Comparison of ENCODE assay signal across 9 mouse cellular contexts in the genomic region with DNA sequence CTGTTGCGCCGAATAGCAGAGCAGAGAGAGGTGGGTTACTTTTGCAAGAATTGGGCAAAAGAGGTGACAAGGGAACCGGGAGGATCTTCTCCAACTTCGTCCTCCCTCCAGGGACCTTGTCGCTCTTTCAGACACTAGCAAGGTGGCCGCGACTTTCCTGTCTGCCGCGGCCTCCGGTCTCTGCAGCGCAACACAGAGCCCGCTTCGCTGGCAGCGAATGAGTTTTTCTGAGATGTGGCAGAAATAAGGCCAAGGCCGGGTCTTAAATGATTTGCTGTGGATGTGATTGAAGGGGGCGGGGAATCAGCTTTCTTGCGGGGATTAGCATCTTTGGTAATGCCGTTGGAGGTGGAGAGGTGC. TPM values are rescaled to one million over a fixed set of nuclear protein-coding genes. Genes with fewer than 3 reads are reported as not detected.
DNase-seq lines count a peak whose midpoint lies in the region; ATAC-seq lines count a peak whose summit lies in the region.
"Had no signal": no experiment of that assay in that cellular context is flagged by ENCODE, and none has a peak within 500 bp of the region (broad histone marks: within the 10 kb centered on the region; RNA-seq: fewer than 3 reads in every experiment).

No protein-coding gene starts in this region.

- no peak overlapping the region for H3K27ac ChIP-seq in brown adipose tissue, adult 24 weeks (replicated peaks; ENCODE audit: low read depth, low read length)
- H3K27ac ChIP-seq in heart, embryonic 14.5 days (replicated peaks in 1 of 2; ENCODE audit: control insufficient read depth in 1 of 2, insufficient read depth in 1 of 2, low read depth in 2 of 2, low read length in 2 of 2), result peak overlapping the region in 1 of 2 experiments; percentile 81; a peak in 1 of 4 replicates
- H3K27ac ChIP-seq in limb, embryonic 15.5 days, result peak overlapping the region; percentile 76

- H3K4me1 ChIP-seq in brown adipose tissue, adult 24 weeks (ENCODE audit: control insufficient read depth, insufficient read depth, insufficient read length, low read length), result no peaks in the 10 kb centered on the region
- peaks cover 10 to 22% of the 10 kb centered on the region in 2 experiments for H3K4me1 ChIP-seq in heart, embryonic 14.5 days (ENCODE audit: control insufficient read depth in 2 of 2, insufficient read depth in 2 of 2, low read length in 2 of 2)
- H3K4me1 ChIP-seq in limb, embryonic 15.5 days, result peaks cover 28% of the 10 kb centered on the region

- peaks cover 14% of the 10 kb centered on the region; the same call in 1 of the 2 replicates for H3K36me3 ChIP-seq in heart, embryonic 14.5 days (ENCODE audit: control insufficient read depth, insufficient read depth, low read length)
- H3K36me3 ChIP-seq in limb, embryonic 15.5 days, result peaks cover 12% of the 10 kb centered on the region
- no peaks in the 10 kb centered on the region for H3K36me3 ChIP-seq in splenic B cell, adult 2 months (ENCODE audit: control insufficient read depth, insufficient read depth, low read length, poor library complexity, severe bottlenecking)

- H3K27me3 ChIP-seq in heart, embryonic 14.5 days (ENCODE audit: control insufficient read depth, insufficient read depth, low read length), result no peaks in the 10 kb centered on the region
- H3K27me3 ChIP-seq in limb, embryonic 15.5 days, result no peaks in the 10 kb centered on the region
- H3K27me3 ChIP-seq in splenic B cell, adult 2 months (ENCODE audit: control insufficient read depth, insufficient read depth, low read length, poor library complexity, severe bottlenecking), result no peaks in the 10 kb centered on the region

- peak overlapping the region; percentile 91 for H3K4me2 ChIP-seq in heart, embryonic 14.5 days (ENCODE audit: low read length)
- peak overlapping the region; percentile 94 for H3K4me2 ChIP-seq in limb, embryonic 15.5 days

- peak; percentile 47 for DNase-seq in embryo, embryonic 10 days (ENCODE audit: low spot score)
- DNase-seq in embryo, embryonic 9.5 days (ENCODE audit: extremely low spot score), result no peak
- peak; percentile 41 for DNase-seq in A20 (ENCODE audit: low read depth, low spot score)
- DNase-seq in splenic B cell, adult 2 months (ENCODE audit: low read depth, low spot score), result peak; percentile 18

- WGBS in heart, embryonic 14.5 days, result under 1% methylated on average over 18 of the region's 18 CpGs
- 1% methylated on average over 18 of the region's 18 CpGs for WGBS in limb, embryonic 15.5 days

- peak overlapping the region; percentile 88 for H3K4me3 ChIP-seq in brown adipose tissue, adult 24 weeks (ENCODE audit: insufficient read depth, low read depth, low read length)
- H3K4me3 ChIP-seq in heart, embryonic 14.5 days (ENCODE audit: control insufficient read depth in 1 of 2, insufficient read depth in 1 of 2, low read depth in 1 of 2, low read length in 2 of 2), result peak overlapping the region; percentile 85
- peak overlapping the region; percentile 96 for H3K4me3 ChIP-seq in limb, embryonic 15.5 days

- peak overlapping the region; percentile 93 for H3K9ac ChIP-seq in heart, embryonic 14.5 days (ENCODE audit: low read length)
- H3K9ac ChIP-seq in limb, embryonic 15.5 days, result peak overlapping the region; percentile 95

- no peak for ATAC-seq in heart, embryonic 14.5 days (ENCODE audit: insufficient number of reproducible peaks, insufficient read depth, low FRiP score, low read depth)
- no peak for ATAC-seq in limb, embryonic 15.5 days (ENCODE audit: insufficient number of reproducible peaks, low FRiP score, low TSS enrichment, low read depth)
- ATAC-seq in monocyte, adult 5-6 weeks (replicated peaks; ENCODE audit: insufficient number of reproducible peaks, low FRiP score, low TSS enrichment, poor library complexity, severe bottlenecking), result no peak

- H3K9me3 ChIP-seq in heart, embryonic 14.5 days (ENCODE audit: control insufficient read depth, low read length), result no peaks in the 10 kb centered on the region
- no peaks in the 10 kb centered on the region for H3K9me3 ChIP-seq in limb, embryonic 15.5 days

RNA-seq across cellular contexts. Expression of gene Sap30l, which starts 1.1 kb away (rescaled TPM):
- 32.8 and 40.1 TPM in 2 replicates for polyA plus RNA-seq in brown adipose tissue, adult 24 weeks (2012; ENCODE audit: insufficient read depth, insufficient read length, missing spikeins)
- 14.2 and 20.4 TPM in 2 replicates for polyA plus RNA-seq in heart, embryonic 14.5 days (2014; fragmentation: Nextera tagmentation; extraction: Ambion mirVana)
- polyA plus RNA-seq in limb, embryonic 15.5 days (2015; fragmentation: Nextera tagmentation; extraction: Ambion mirVana), result 10.5 and 13.1 TPM in 2 replicates
- 24.3 to 39.7 TPM (median 38.7 TPM) in 3 replicates for total RNA-seq in monocyte, adult 5-6 weeks (2017)

RNA-seq across cellular contexts. Expression of gene Hand1, which starts 30.1 kb away (rescaled TPM):
- not detected in 2 replicates for polyA plus RNA-seq in brown adipose tissue, adult 24 weeks (2012; ENCODE audit: insufficient read depth, insufficient read length, missing spikeins)
- 13.0 and 14.1 TPM in 2 replicates for polyA plus RNA-seq in heart, embryonic 14.5 days (2014; fragmentation: Nextera tagmentation; extraction: Ambion mirVana)
- polyA plus RNA-seq in limb, embryonic 15.5 days (2015; fragmentation: Nextera tagmentation; extraction: Ambion mirVana), result 1.1 and 1.7 TPM in 2 replicates
- total RNA-seq in monocyte, adult 5-6 weeks (2017), result not detected in 3 replicates
- total RNA-seq: layer of hippocampus, postnatal 14 days had no signal
